Mouse (Mus musculus) cortical plate, adult 2 months (tissue): ENCODE measurements at regions not wholly inside any gene's neighbourhood (a gene's known extent, or its start where the extent isn't known, plus 50 kb on each side); places are given as distances from the start of the nearest gene placed in this dataset.

Source experiments
- CTCF ChIP-seq: fragments of 200-500 bp; IDR thresholded peaks from 2 replicates; pipeline ENCODE4 v1.5.1; 2011; ENCODE audit warnings: mild to moderate bottlenecking, control low read depth, low read length; ENCODE audit not compliant: insufficient read depth; ENCODE audit errors: extremely low read depth
- POLR2A ChIP-seq: fragments of 200-500 bp; IDR thresholded peaks from 2 replicates; pipeline ENCODE4 v1.6.1; 2011; ENCODE audit warnings: mild to moderate bottlenecking, low read length, control low read depth; ENCODE audit not compliant: insufficient read depth; ENCODE audit errors: extremely low read depth

DNA sequence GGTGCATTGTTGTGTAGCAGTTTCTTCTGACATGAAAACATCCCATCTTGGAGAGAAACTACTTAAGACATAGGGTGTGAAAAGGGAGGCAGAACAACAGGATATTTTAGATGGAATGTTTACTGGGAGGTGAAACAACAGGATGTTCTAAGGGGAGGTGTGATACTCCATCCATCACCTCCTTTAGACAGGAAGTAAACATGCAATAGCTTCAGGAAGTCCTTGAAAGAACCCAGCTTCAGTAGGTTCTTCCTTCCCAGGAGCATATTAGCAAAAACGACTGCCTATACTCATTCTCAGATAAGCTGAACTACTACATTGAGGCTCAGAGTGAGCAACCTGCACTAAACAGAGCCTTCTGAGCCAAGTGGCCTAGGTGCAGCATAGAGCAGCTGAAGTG lies 82.6 kb upstream of the Med14 start:
- no peak for TF ChIP-seq CTCF
- TF ChIP-seq POLR2A: no peak
